Mouse (Mus musculus) forebrain, embryonic 14.5 days (tissue): ENCODE data around the gene Rbck1. TPM values are rescaled to one million over a fixed set of nuclear protein-coding genes. Genes with fewer than 3 reads are reported as not detected.

Experiments
- ATAC-seq: fragments of 200-750 bp; cut with Nextera tagmentation; 2 replicates; pipeline ENCODE4 v1.8.0; 2017; ENCODE audit warnings: mild to moderate bottlenecking, moderate library complexity
- DNase-seq: peaks from one replicate; pipeline ENCODE4 v3.0.0-alpha.2; 2015; ENCODE audit warnings: low spot score
- H3K27ac ChIP-seq: fragments of 300-500 bp; sonication (generic); 2 replicates; pipeline ENCODE4 v1.5.1; 2014; ENCODE audit warnings: low read depth, mild to moderate bottlenecking, control low read depth, low read length, moderate library complexity
- H3K27me3 ChIP-seq: fragments of 300-500 bp; sonication (generic); replicated peaks from 2 replicates; pipeline ENCODE4 v1.6.1; 2014; ENCODE audit warnings: low read length, control low read depth, mixed read lengths; ENCODE audit not compliant: control insufficient read depth, insufficient read depth
- H3K36me3 ChIP-seq: fragments of 300-500 bp; sonication (generic); 2 replicates; pipeline ENCODE4 v1.6.1; 2014; ENCODE audit warnings: low read length, control low read depth; ENCODE audit not compliant: control insufficient read depth, insufficient read depth
- H3K4me1 ChIP-seq: fragments of 300-500 bp; sonication (generic); 2 replicates; pipeline ENCODE4 v1.6.1; 2014; ENCODE audit warnings: antibody characterized with exemption, low read length, control low read depth; ENCODE audit not compliant: control insufficient read depth, insufficient read depth
- H3K4me2 ChIP-seq: fragments of 300-500 bp; sonication (generic); 2 replicates; pipeline ENCODE4 v1.6.1; 2014; ENCODE audit warnings: mild to moderate bottlenecking, control low read depth, low read length
- H3K4me3 ChIP-seq: fragments of 300-500 bp; sonication (generic); 2 replicates; pipeline ENCODE4 v1.5.1; 2014; ENCODE audit warnings: low read depth, low read length, control low read depth
- H3K9ac ChIP-seq: fragments of 300-500 bp; sonication (generic); 2 replicates; pipeline ENCODE4 v1.6.1; 2014; ENCODE audit warnings: mild to moderate bottlenecking, low read length, control low read depth, moderate library complexity
- H3K9me3 ChIP-seq: fragments of 300-500 bp; sonication (generic); replicated peaks from 2 replicates; pipeline ENCODE4 v1.6.1; 2016; ENCODE audit warnings: low read length, control low read depth, mixed read lengths; ENCODE audit not compliant: control insufficient read depth
- WGBS: fragments of 180-500 bp; shearing (Covaris S2); extraction: QIAGEN DNeasy Blood & Tissue Kit; methylation state at CpG from one replicate; pipeline ENCODE4 v1.1.7; 2014; 5-methylcytosine and 5-hydroxymethylcytosine counted together
- polyA plus RNA-seq: library from polyadenylated mRNA; unstranded; fragments of >200 nt; fragmentation: Nextera tagmentation; extraction: Ambion mirVana; gene quantifications from 2 replicates; pipeline ENCODE4 v1.2.1, GENCODE M21; 2014

The Rbck1 gene
- polyA plus RNA-seq, 1 experiment from 2014 or later: 80.7 TPM

GRCm38 (mm10) chr2:152346776-152347465, 14.5 kb upstream of the Rbck1 start:
- WGBS: 43% methylated on average over 9 of the region's 9 CpGs
- no peak overlapping the region for H3K4me2 ChIP-seq
- no peaks in the 10 kb centered on the region for H3K9me3 ChIP-seq
- no peaks in the 10 kb centered on the region for H3K27me3 ChIP-seq
- peaks cover 8% of the 10 kb centered on the region for H3K4me1 ChIP-seq
- no peak overlapping the region for H3K9ac ChIP-seq
- DNase-seq: no peak
- no peak overlapping the region for H3K27ac ChIP-seq
- no peaks in the 10 kb centered on the region for H3K36me3 ChIP-seq
- no peak overlapping the region for H3K4me3 ChIP-seq
- no peak for ATAC-seq

- H3K27ac ChIP-seq: no peak overlapping the region
- H3K4me2 ChIP-seq: no peak overlapping the region
- no peaks in the 10 kb centered on the region for H3K9me3 ChIP-seq
- H3K4me1 ChIP-seq: peaks cover 8% of the 10 kb centered on the region
- H3K27me3 ChIP-seq: no peaks in the 10 kb centered on the region
- DNase-seq (no peak), ATAC-seq (no peak)
- H3K36me3 ChIP-seq: no peaks in the 10 kb centered on the region
- no peak overlapping the region for H3K9ac ChIP-seq
- no peak overlapping the region for H3K4me3 ChIP-seq
- 64% methylated on average over 6 of the region's 6 CpGs for WGBS
These were observed 12.9 kb upstream of the Rbck1 start for GRCm38 (mm10) chr2:152345393-152345792.

- DNase-seq (no peak), ATAC-seq (no peak)
- no peaks in the 10 kb centered on the region for H3K36me3 ChIP-seq
- H3K4me2 ChIP-seq: no peak overlapping the region
- H3K9me3 ChIP-seq: no peaks in the 10 kb centered on the region
- H3K4me1 ChIP-seq: peaks cover 8% of the 10 kb centered on the region
- WGBS: 66% methylated on average over 5 of the region's 5 CpGs
- H3K27ac ChIP-seq: no peak overlapping the region
- H3K27me3 ChIP-seq: no peaks in the 10 kb centered on the region
- H3K4me3 ChIP-seq: no peak overlapping the region
- no peak overlapping the region for H3K9ac ChIP-seq
These were observed 12.5 kb upstream of the Rbck1 start for GRCm38 (mm10) chr2:152344909-152345308.

- Histone ChIP-seq H3K27ac (no peak overlapping the region), H3K36me3 (no peaks in the 10 kb centered on the region), H3K27me3 (no peaks in the 10 kb centered on the region), H3K4me3 (peak overlapping the region; percentile 44), H3K4me1 (peaks cover 8% of the 10 kb centered on the region), H3K4me2 (peak overlapping the region; percentile 83), H3K9ac (peak overlapping the region; percentile 65), H3K9me3 (no peaks in the 10 kb centered on the region)
- no peak for DNase-seq
- WGBS: 13% methylated on average over 10 of the region's 10 CpGs
- ATAC-seq: 0 out of 2 replicates have a peak, but pooled peaks have one; percentile 8
These were observed 11.9 kb upstream of the Rbck1 start for GRCm38 (mm10) chr2:152344361-152344760.

GRCm38 (mm10) chr2:152343329-152344213, 11.1 kb upstream of the Rbck1 start, which contains the start of gene Trib3:
Gene Trib3, minus strand, starts transcription at chr2:152344032.
- H3K4me1 ChIP-seq: peaks cover 8% of the 10 kb centered on the region
- WGBS: under 1% methylated on average over 52 of the region's 52 CpGs
- no peaks in the 10 kb centered on the region for H3K27me3 ChIP-seq
- no peaks in the 10 kb centered on the region for H3K36me3 ChIP-seq
- H3K4me2 ChIP-seq: peak within 1 kb of the TSS; percentile 83
- H3K4me3 ChIP-seq: peak within 1 kb of the TSS; percentile 44
- ATAC-seq (peak; percentile 86), DNase-seq (peak; percentile 84)
- no peak within 1 kb of the TSS for H3K27ac ChIP-seq
- H3K9ac ChIP-seq: peak within 1 kb of the TSS; percentile 65
- H3K9me3 ChIP-seq: no peaks in the 10 kb centered on the region

- WGBS: 90% methylated on average over 22 of the region's 22 CpGs
- no peaks in the 10 kb centered on the region for H3K9me3 ChIP-seq
- H3K27ac ChIP-seq: no peak overlapping the region
- H3K27me3 ChIP-seq: no peaks in the 10 kb centered on the region
- H3K36me3 ChIP-seq: no peaks in the 10 kb centered on the region
- no peak overlapping the region for H3K4me3 ChIP-seq
- no peak overlapping the region for H3K4me2 ChIP-seq
- no peak overlapping the region for H3K9ac ChIP-seq
- no peak for ATAC-seq
- DNase-seq: no peak
- peaks cover 8% of the 10 kb centered on the region for H3K4me1 ChIP-seq
These were observed 7.3 kb upstream of the Rbck1 start for GRCm38 (mm10) chr2:152339631-152340179.

GRCm38 (mm10) chr2:152338319-152338718, 5.9 kb upstream of the Rbck1 start:
- WGBS: 82% methylated on average over 13 of the region's 13 CpGs
- Histone ChIP-seq H3K36me3 (no peaks in the 10 kb centered on the region), H3K4me1 (0 out of 2 replicates have a peak, but pooled peaks cover 3% of the 10 kb centered on the region), H3K4me3 (no peak overlapping the region), H3K27me3 (no peaks in the 10 kb centered on the region), H3K9me3 (no peaks in the 10 kb centered on the region), H3K27ac (no peak overlapping the region), H3K4me2 (no peak overlapping the region), H3K9ac (no peak overlapping the region)
- DNase-seq (no peak), ATAC-seq (no peak)

- WGBS: 83% methylated on average over 11 of the region's 11 CpGs
- no peak overlapping the region for H3K4me3 ChIP-seq
These were observed 5.2 kb upstream of the Rbck1 start for GRCm38 (mm10) chr2:152337591-152338212.

More at GRCm38 (mm10) chr2:152337591-152338212, 5.2 kb upstream of the Rbck1 start:
- ATAC-seq: no peak
- Histone ChIP-seq H3K9me3 (no peaks in the 10 kb centered on the region), H3K4me1 (no peaks in the 10 kb centered on the region), H3K36me3 (no peaks in the 10 kb centered on the region), H3K27me3 (no peaks in the 10 kb centered on the region), H3K9ac (no peak overlapping the region), H3K27ac (no peak overlapping the region), H3K4me2 (no peak overlapping the region)
- DNase-seq: no peak
